Mouse (Mus musculus) lung, adult 2 months (tissue): ENCODE measurements around the gene Vdac1. TPM values are rescaled to one million over a fixed set of nuclear protein-coding genes. Genes with fewer than 3 reads are reported as not detected.

Experiments used
- DNase-seq: peaks from one replicate; pipeline ENCODE4 v3.0.0; 2022
- H3K4me1 ChIP-seq: fragments of 200-500 bp; 2 replicates; pipeline ENCODE4 v1.6.1; 2011; ENCODE audit warnings: low read length; ENCODE audit not compliant: control insufficient read depth, insufficient read depth
- H3K4me3 ChIP-seq: fragments of 200-500 bp; replicated peaks from 2 replicates; pipeline ENCODE3; 2011; ENCODE audit warnings: low read depth, mild to moderate bottlenecking, control low read depth, low read length; ENCODE audit errors: extremely low read depth
- CTCF ChIP-seq: fragments of 200-500 bp; IDR thresholded peaks from 2 replicates; pipeline ENCODE4 v1.5.1; 2011; ENCODE audit warnings: mild to moderate bottlenecking, low read length, control low read depth; ENCODE audit not compliant: insufficient read depth
- POLR2A ChIP-seq: fragments of 200-500 bp; IDR thresholded peaks from 2 replicates; pipeline ENCODE4 v1.6.1; 2011; ENCODE audit warnings: low read depth, mild to moderate bottlenecking, control low read depth, low read length, borderline replicate concordance; ENCODE audit errors: extremely low read depth
- WGBS: fragments of 180-500 bp; shearing (Covaris S2); methylation state at CpG from one replicate; pipeline ENCODE4 v1.1.7; 2018; 5-methylcytosine and 5-hydroxymethylcytosine counted together
- polyA plus RNA-seq: library from polyadenylated mRNA; depleted of rRNA; stranded (reverse); fragments of >200 nt; gene quantifications from 2 replicates; pipeline ENCODE4 v1.2.3, GENCODE M21; 2012

The Vdac1 gene
- polyA plus RNA-seq, 1 experiment: 65.1 TPM

- H3K4me3 ChIP-seq: no peak overlapping the region
Measured at GRCm38 (mm10) chr11:52368176-52368985, 7.7 kb downstream of the Vdac1 start.

GRCm38 (mm10) chr11:52369252-52370134, 8.8 kb downstream of the Vdac1 start:
- Histone ChIP-seq H3K4me3 (no peak overlapping the region), H3K4me1 (peaks cover 5% of the 10 kb centered on the region)
- DNase-seq: no peak
- TF ChIP-seq CTCF (no peak), POLR2A (no peak)
- 72% methylated on average over 9 of the region's 9 CpGs for WGBS

More at GRCm38 (mm10) chr11:52368176-52368985, 7.7 kb downstream of the Vdac1 start:
- DNase-seq: no peak
- 48% methylated on average over 10 of the region's 10 CpGs for WGBS
- no peak for TF ChIP-seq CTCF
- no peak for TF ChIP-seq POLR2A
- H3K4me1 ChIP-seq: peaks cover 11% of the 10 kb centered on the region

GRCm38 (mm10) chr11:52370135-52370452, 9.4 kb downstream of the Vdac1 start:
- DNase-seq: no peak
- peaks cover 2% of the 10 kb centered on the region for H3K4me1 ChIP-seq
- 95% methylated on average over 2 of the region's 2 CpGs for WGBS
- TF ChIP-seq CTCF (no peak), POLR2A (no peak)
- H3K4me3 ChIP-seq: no peak overlapping the region

DNA sequence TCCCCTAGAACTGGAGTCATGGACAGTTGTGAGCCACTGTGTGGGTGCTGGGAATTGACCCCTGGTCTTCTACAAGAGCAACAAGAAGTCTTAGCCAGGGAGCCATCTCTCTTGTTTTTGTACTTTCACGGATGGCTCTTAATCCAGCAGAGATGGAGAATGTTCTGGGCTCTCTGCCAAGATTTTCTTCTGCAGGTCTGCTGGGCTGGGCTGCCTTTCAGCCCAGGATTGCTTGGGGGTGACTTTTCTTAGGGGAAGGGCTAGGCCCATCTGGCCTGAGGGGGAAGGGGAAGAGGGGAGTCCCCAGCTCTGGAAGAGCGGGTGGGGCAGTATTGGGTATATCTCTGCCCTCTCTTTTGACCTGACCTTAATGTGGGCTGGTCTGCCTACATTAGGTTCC, 9.9 kb downstream of the Vdac1 start:
- H3K4me1 ChIP-seq: no peaks in the 10 kb centered on the region; the same call in none of the 2 replicates
- no peak for DNase-seq
- no peak overlapping the region for H3K4me3 ChIP-seq
- 24% methylated on average over 2 of the region's 2 CpGs for WGBS
- TF ChIP-seq CTCF (no peak), POLR2A (no peak)

DNA sequence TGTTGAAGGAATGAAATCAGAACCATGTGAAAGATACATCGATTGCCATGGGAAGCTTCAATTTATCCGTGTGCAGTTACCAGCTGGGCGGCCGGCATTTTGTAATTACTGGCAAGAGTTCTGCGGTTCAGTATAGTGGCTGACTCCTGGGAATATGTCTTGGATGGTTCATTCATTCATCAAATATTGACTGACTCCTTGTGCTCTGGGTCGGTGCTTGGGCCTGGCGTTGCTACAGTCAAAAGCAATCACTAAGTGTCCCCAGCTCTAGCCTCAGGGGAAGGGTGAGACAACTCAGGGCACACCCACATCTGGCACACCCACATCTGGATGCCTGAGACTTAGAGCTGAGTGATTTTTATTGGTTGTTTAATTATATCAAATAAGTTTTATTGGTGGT, 13.2 kb downstream of the Vdac1 start:
- TF ChIP-seq CTCF (no peak), POLR2A (no peak)
- Histone ChIP-seq H3K4me3 (no peak overlapping the region), H3K4me1 (no peaks in the 10 kb centered on the region; the same call in none of the 2 replicates)
- no peak for DNase-seq
- 52% methylated on average over 7 of the region's 7 CpGs for WGBS

- H3K4me3 ChIP-seq: no peak overlapping the region
- TF ChIP-seq CTCF: peak; percentile 97
- no peak; the same call in 1 of the 2 replicates for TF ChIP-seq POLR2A
- DNase-seq: peak; percentile 60
- no peaks in the 10 kb centered on the region; the same call in 1 of the 2 replicates for H3K4me1 ChIP-seq
- WGBS: 57% methylated on average over 6 of the region's 6 CpGs
Measured at GRCm38 (mm10) chr11:52374340-52374739, 13.7 kb downstream of the Vdac1 start.

DNA sequence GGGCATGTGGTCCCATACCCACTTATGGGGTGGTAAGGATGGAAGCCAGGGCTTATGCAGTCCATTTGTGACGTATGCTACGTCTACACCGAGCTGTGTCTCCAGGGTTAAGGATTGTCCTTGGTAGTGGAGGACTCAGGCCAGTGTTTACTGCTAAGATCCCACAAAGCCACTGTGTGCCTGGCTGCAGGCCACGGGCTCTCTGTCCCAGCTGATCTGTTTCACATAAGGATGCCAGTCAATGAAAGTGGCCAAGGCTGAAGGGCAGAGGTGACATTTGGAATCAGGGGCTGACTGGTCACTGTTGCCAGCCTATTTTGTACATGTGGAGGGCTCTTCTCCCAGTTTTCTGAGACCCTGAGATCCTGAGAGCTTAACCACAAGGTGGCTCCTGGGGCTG, 16.9 kb downstream of the Vdac1 start:
- DNase-seq: no peak
- Histone ChIP-seq H3K4me3 (no peak overlapping the region), H3K4me1 (no peaks in the 10 kb centered on the region)
- TF ChIP-seq POLR2A (no peak), CTCF (no peak)
- 67% methylated on average over 4 of the region's 4 CpGs for WGBS

- no peak overlapping the region for H3K4me3 ChIP-seq
- no peaks in the 10 kb centered on the region for H3K4me1 ChIP-seq
- 87% methylated on average over 3 of the region's 3 CpGs for WGBS
- no peak for DNase-seq
- TF ChIP-seq CTCF (no peak), POLR2A (no peak)
Measured at GRCm38 (mm10) chr11:52379241-52379640, 18.6 kb downstream of the Vdac1 start.

DNA sequence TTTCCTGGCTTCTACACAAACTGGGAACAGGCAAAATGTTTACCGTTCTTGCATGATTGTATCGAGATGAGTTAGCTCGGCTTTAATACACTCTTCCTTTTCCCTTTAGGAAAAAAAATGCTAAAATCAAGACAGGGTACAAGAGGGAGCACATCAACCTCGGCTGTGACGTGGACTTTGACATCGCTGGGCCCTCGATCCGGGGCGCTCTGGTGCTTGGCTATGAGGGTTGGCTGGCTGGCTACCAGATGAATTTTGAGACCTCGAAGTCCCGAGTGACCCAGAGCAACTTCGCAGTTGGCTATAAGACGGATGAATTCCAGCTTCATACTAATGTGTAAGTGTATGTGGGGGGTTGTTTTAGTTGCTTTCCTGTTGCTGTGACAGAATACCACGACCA, 23.1 kb downstream of the Vdac1 start:
- 93% methylated on average over 14 of the region's 14 CpGs for WGBS
- no peak overlapping the region for H3K4me3 ChIP-seq

More for the DNA sequence above, 23.1 kb downstream of the Vdac1 start:
- TF ChIP-seq POLR2A (no peak), CTCF (no peak)
- no peak for DNase-seq
- no peaks in the 10 kb centered on the region for H3K4me1 ChIP-seq
